Mouse (Mus musculus) limb, embryonic 13.5 days (tissue): Measurements from ENCODE around the gene Runx2. TPM values are rescaled to one million over a fixed set of nuclear protein-coding genes. Genes with fewer than 3 reads are reported as not detected.

ENCODE experiments used
- ATAC-seq: fragments of 200-750 bp; cut with Nextera tagmentation; 2 replicates; pipeline ENCODE4 v1.8.0; 2017; ENCODE audit warnings: low read depth, moderate number of reproducible peaks, moderate TSS enrichment; ENCODE audit not compliant: low FRiP score
- H3K27ac ChIP-seq: fragments of 300-500 bp; sonication (generic); 2 replicates; pipeline ENCODE4 v1.5.1; 2015; ENCODE audit warnings: inconsistent platforms, mild to moderate bottlenecking, moderate library complexity
- H3K27me3 ChIP-seq: fragments of 300-500 bp; sonication (generic); 2 replicates; pipeline ENCODE4 v1.6.1; 2015; ENCODE audit warnings: mild to moderate bottlenecking, inconsistent platforms
- H3K36me3 ChIP-seq: fragments of 300-500 bp; sonication (generic); 2 replicates; pipeline ENCODE4 v1.6.1; 2015; ENCODE audit warnings: inconsistent platforms, mild to moderate bottlenecking, moderate library complexity
- H3K4me1 ChIP-seq: fragments of 300-500 bp; sonication (generic); 2 replicates; pipeline ENCODE4 v1.6.1; 2015; ENCODE audit warnings: inconsistent platforms
- H3K4me2 ChIP-seq: fragments of 300-500 bp; sonication (generic); replicated peaks from 2 replicates; pipeline ENCODE4 v1.6.1; 2015; ENCODE audit warnings: inconsistent platforms, mild to moderate bottlenecking, moderate library complexity
- H3K4me3 ChIP-seq: fragments of 300-500 bp; sonication (generic); 2 replicates; pipeline ENCODE4 v1.5.1; 2015; ENCODE audit warnings: moderate library complexity, mild to moderate bottlenecking, inconsistent platforms
- H3K9ac ChIP-seq: fragments of 300-500 bp; sonication (generic); 2 replicates; pipeline ENCODE4 v1.6.1; 2015; ENCODE audit warnings: mild to moderate bottlenecking, inconsistent platforms
- H3K9me3 ChIP-seq: fragments of 300-500 bp; sonication (generic); 2 replicates; pipeline ENCODE4 v1.6.1; 2016; ENCODE audit warnings: inconsistent platforms
- WGBS: fragments of 180-500 bp; shearing (Covaris S2); methylation state at CpG from one replicate; pipeline ENCODE4 v1.1.7; 2015; 5-methylcytosine and 5-hydroxymethylcytosine counted together
- polyA plus RNA-seq: library from polyadenylated mRNA; unstranded; fragments of >200 nt; fragmentation: Nextera tagmentation; extraction: Ambion mirVana; gene quantifications from 2 replicates; pipeline ENCODE4 v1.2.1, GENCODE M21; 2015

Gene Runx2
- polyA plus RNA-seq, 1 experiment from 2014 or later = 15.1 TPM

GRCm38 (mm10) chr17:44463679-44464078 lies 350.9 kb downstream of the Runx2 start:
- Histone ChIP-seq H3K27me3 (peaks cover 16% of the 10 kb centered on the region; the same call in 1 of the 2 replicates), H3K9me3 (no peaks in the 10 kb centered on the region), H3K27ac (no peak overlapping the region), H3K4me2 (no peak overlapping the region), H3K9ac (no peak overlapping the region), H3K4me1 (no peaks in the 10 kb centered on the region), H3K36me3 (no peaks in the 10 kb centered on the region), H3K4me3 (no peak overlapping the region)
- 86% methylated on average over 4 of the region's 4 CpGs for WGBS
- ATAC-seq = no peak

DNA sequence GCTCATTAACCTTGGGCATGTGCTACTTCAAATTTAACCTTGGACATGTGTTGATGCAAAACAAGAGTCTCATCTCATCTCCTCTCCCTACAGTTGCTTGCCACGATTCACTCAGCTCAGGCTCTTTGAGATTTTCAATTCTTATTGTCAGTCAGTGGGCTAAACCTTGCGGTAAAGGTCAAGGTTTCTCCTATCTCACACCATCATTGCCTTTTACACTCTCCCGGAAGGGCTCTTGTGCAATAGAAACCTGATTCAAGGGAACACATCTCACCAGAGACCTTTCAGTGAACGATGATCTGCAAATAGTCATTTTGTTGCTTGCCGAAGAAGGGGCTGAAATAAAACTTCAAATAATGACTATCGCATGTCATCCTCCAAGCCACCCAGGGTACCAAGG lies 354.4 kb downstream of the Runx2 start:
- peaks cover 45% of the 10 kb centered on the region for H3K27me3 ChIP-seq
- H3K27ac ChIP-seq = no peak overlapping the region
- H3K36me3 ChIP-seq = no peaks in the 10 kb centered on the region
- no peak for ATAC-seq
- H3K4me3 ChIP-seq = no peak overlapping the region
- no peak overlapping the region for H3K9ac ChIP-seq
- no peak overlapping the region for H3K4me2 ChIP-seq
- 89% methylated on average over 6 of the region's 6 CpGs for WGBS
- no peaks in the 10 kb centered on the region for H3K9me3 ChIP-seq
- H3K4me1 ChIP-seq = no peaks in the 10 kb centered on the region

DNA sequence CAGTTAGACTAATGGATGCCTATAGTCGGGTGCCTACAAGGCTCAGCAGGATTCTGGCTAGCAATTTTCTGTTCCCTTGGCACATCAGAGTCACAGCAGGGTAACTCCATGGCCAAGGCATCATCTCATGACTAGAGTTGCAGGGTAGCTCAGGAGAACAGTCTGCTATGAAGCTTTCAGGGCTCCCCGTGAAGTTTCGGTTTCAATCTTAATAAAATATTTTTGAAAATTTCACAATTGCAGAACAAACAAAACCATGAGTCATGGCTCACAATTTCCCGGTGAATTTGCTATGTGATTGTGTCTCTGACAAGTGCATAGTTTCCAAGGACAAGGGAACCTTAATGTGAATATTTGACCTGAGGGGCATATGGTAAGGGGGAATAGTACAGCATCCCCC lies 355.6 kb downstream of the Runx2 start:
- Histone ChIP-seq H3K36me3 (no peaks in the 10 kb centered on the region), H3K27me3 (peaks cover 51% of the 10 kb centered on the region), H3K4me3 (no peak overlapping the region), H3K27ac (no peak overlapping the region), H3K9me3 (no peaks in the 10 kb centered on the region), H3K4me1 (no peaks in the 10 kb centered on the region), H3K4me2 (no peak overlapping the region), H3K9ac (no peak overlapping the region)
- no peak for ATAC-seq
- WGBS = 86% methylated on average over 4 of the region's 4 CpGs

- no peaks in the 10 kb centered on the region for H3K4me1 ChIP-seq
- no peak overlapping the region for H3K27ac ChIP-seq
- H3K4me3 ChIP-seq = no peak overlapping the region
- no peak overlapping the region for H3K4me2 ChIP-seq
- no peaks in the 10 kb centered on the region for H3K9me3 ChIP-seq
- no peak for ATAC-seq
- H3K9ac ChIP-seq = no peak overlapping the region
- H3K27me3 ChIP-seq = peaks cover 66% of the 10 kb centered on the region
- 80% methylated on average over 3 of the region's 3 CpGs for WGBS
- H3K36me3 ChIP-seq = no peaks in the 10 kb centered on the region
Observed at GRCm38 (mm10) chr17:44456696-44457095, 357.9 kb downstream of the Runx2 start.

DNA sequence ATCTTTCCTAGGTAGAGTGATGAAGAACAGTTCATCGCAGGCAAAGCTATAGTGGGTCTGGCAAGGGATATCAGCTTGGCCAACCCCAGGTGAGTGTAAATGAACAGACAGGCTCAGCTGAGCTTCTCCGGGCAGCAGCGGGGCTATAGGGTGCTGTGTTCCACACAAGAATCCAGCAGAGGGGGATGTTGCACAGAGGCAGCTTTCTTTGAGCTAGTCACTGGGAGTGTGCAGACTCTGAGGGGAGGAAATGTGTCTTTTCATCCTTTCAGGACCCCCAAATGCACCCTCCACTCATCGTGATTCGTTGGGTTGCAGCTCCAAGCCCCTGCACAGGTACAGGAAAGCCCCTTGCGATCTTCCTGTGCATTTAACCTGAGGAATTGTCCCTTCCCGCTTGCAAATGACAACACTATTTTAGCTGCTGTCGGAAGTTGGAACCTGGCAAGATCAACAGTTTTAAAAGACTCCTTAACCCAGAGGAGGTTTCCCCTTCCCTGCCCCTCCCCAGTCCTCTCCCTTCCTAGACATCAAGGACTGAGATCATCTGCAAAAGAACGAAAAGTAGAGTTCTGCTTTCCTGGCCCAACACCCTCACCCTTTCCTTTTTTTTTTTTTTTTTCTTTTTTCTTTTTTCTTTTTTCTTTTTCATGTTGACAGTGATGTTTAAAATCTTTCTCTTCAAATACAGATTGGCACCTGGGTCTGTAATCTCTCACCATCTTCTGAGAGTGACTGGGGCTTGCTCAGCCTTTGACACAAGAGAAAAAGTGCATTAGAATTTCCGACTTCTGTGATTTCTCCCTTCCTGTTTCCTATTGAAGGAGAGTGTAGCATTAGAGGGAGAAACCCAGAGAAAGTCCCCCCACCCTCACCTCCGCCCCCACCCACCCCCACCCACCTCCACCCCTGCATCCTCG lies 358.7 kb downstream of the Runx2 start:
- H3K4me1 ChIP-seq = no peaks in the 10 kb centered on the region
- peaks cover 72% of the 10 kb centered on the region for H3K27me3 ChIP-seq
- no peak overlapping the region for H3K4me3 ChIP-seq
- H3K9me3 ChIP-seq = no peaks in the 10 kb centered on the region
- H3K4me2 ChIP-seq = peak overlapping the region; percentile 38
- H3K27ac ChIP-seq = no peak overlapping the region
- no peaks in the 10 kb centered on the region for H3K36me3 ChIP-seq
- no peak overlapping the region for H3K9ac ChIP-seq
- WGBS = 29% methylated on average over 12 of the region's 12 CpGs
- peak; percentile 78 for ATAC-seq

DNA sequence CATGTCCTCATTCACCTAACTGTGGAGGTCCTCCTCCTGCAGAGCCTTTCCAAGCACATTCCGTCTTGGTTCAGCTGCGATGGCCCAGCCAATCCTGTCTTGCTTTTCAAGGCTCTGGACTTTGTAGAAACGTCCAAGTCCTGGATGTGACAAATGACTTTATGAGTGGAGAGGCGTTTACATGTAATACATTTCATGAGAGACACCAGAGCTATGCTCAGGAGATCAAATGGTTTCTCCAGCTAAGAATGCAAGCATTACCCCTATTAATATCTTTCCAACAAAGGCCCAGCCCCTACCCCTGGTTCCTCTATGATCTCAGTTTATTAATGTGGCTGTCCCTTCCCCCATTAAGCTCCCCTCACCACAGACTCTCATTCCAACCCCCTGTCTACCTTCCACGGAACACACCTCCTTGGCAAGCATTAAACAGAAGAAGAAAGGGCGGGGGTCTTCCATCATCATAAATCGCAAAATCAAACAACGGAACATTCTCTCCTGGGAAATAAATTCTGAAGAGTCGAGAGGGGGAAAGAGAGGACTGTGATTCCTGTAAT lies 364.6 kb downstream of the Runx2 start:
- Histone ChIP-seq H3K9me3 (no peaks in the 10 kb centered on the region), H3K36me3 (no peaks in the 10 kb centered on the region), H3K9ac (no peak overlapping the region), H3K4me3 (no peak overlapping the region), H3K27ac (no peak overlapping the region), H3K4me2 (no peak overlapping the region), H3K4me1 (no peaks in the 10 kb centered on the region), H3K27me3 (peaks cover 51% of the 10 kb centered on the region)
- no peak for ATAC-seq
- WGBS = 46% methylated on average over 9 of the region's 9 CpGs

Other genes with a start within 250 kb of the Runx2 start
- gene Supt3, start 37.6 kb downstream of the Runx2 start, polyA plus RNA-seq = 24.7 and 25.9 TPM in 2 replicates